Mouse (Mus musculus) gastrocnemius, postnatal 14 days (tissue): ENCODE measurements around the gene Rab5c. TPM values are rescaled to one million over a fixed set of nuclear protein-coding genes. Genes with fewer than 3 reads are reported as not detected.

ENCODE experiments used
- DNase-seq: peaks from one replicate; pipeline ENCODE4 v3.0.0; 2021; ENCODE audit warnings: mixed read lengths
- intact Hi-C: fragments of 180-260 bp; cut with DNase I; formaldehyde crosslinking; loops from one replicate; pipeline ENCODE4 v1.15.1; 2025; ENCODE audit warnings: low total_unique reads
- total RNA-seq, 2 experiments: library from RNA; stranded (reverse); gene quantifications; 2 replicates each; pipeline ENCODE4 v1.2.3; 2021

The Rab5c gene
- total RNA-seq, 2 experiments from 2014 or later: 49.1 to 49.4 TPM

- DNase-seq: no peak
- intact Hi-C loops: no loop called here
These were observed 60.2 kb downstream of the Rab5c start for GRCm38 (mm10) chr11:100677810-100678209.

- intact Hi-C loops: no loop called here
- peak; percentile 84 for DNase-seq
These were observed 64.8 kb downstream of the Rab5c start for GRCm38 (mm10) chr11:100673169-100673568.

- intact Hi-C loops: no loop called here
- DNase-seq: no peak
These were observed 66.1 kb downstream of the Rab5c start for GRCm38 (mm10) chr11:100671956-100672355.

- intact Hi-C loops: no loop called here
- no peak for DNase-seq
These were observed 67.0 kb downstream of the Rab5c start for GRCm38 (mm10) chr11:100671049-100671448.

Other genes starting within 250 kb of the Rab5c start
- gene Acly, start 210.2 kb downstream of the Rab5c start, total RNA-seq: 10 to 100 TPM; 16.4 to 19.9 TPM
- gene Ttc25, start 192.6 kb downstream of the Rab5c start, total RNA-seq: under 1 TPM; 0.14 to 0.16 TPM
- 10 to 100 TPM; 10.7 to 32.2 TPM for gene Cnp, start 163.3 kb downstream of the Rab5c start, total RNA-seq
- gene Nkiras2, start 119.0 kb downstream of the Rab5c start, total RNA-seq: 10 to 100 TPM; 21.2 to 23.4 TPM
- 100 to 1,000 TPM; 143 to 179 TPM for gene Dnajc7, start 118.0 kb downstream of the Rab5c start, total RNA-seq
- 1 to 10 TPM in 1 of 2 experiments, under 1 TPM in 1; 0.62 to 1.5 TPM for gene Zfp385c, start 45.8 kb downstream of the Rab5c start, total RNA-seq
- gene Dhx58, start 33.9 kb downstream of the Rab5c start, total RNA-seq: under 1 TPM; 0.35 to 0.39 TPM
- 10 to 100 TPM; 11.2 to 12.5 TPM for gene Kat2a, start 25.8 kb downstream of the Rab5c start, total RNA-seq
- gene Hspb9, start 24.4 kb downstream of the Rab5c start, total RNA-seq: not detected
- gene Kcnh4, start 21.7 kb upstream of the Rab5c start, total RNA-seq: not detected
- gene Hcrt, start 24.7 kb upstream of the Rab5c start, total RNA-seq: not detected
- 1 to 10 TPM; 5.6 to 7.1 TPM for gene Ghdc, start 32.7 kb upstream of the Rab5c start, total RNA-seq
- 100 to 1,000 TPM in 1 of 2 experiments, 10 to 100 TPM in 1; 100.0 to 110 TPM for gene Stat5b, start 112.5 kb upstream of the Rab5c start, total RNA-seq
- gene Stat5a, start 121.1 kb upstream of the Rab5c start, total RNA-seq: 10 to 100 TPM; 17.9 to 21.5 TPM
- 10 to 100 TPM; 41.7 to 43.6 TPM for gene Stat3, start 201.3 kb upstream of the Rab5c start, total RNA-seq
- 100 to 1,000 TPM; 226 to 256 TPM for gene Cavin1, start 232.7 kb upstream of the Rab5c start, total RNA-seq